Mouse (Mus musculus) lung, embryonic 15.5 days (tissue): Measurements from ENCODE around the gene Adamts1. TPM values are rescaled to one million over a fixed set of nuclear protein-coding genes. Genes with fewer than 3 reads are reported as not detected.

Experiments
- ATAC-seq: fragments of 200-750 bp; cut with Nextera tagmentation; 2 replicates; pipeline ENCODE4 v1.8.0; 2017; ENCODE audit warnings: moderate number of reproducible peaks, borderline replicate concordance; ENCODE audit not compliant: low FRiP score, low TSS enrichment; ENCODE audit errors: extremely low read depth
- H3K27ac ChIP-seq: fragments of 300-500 bp; sonication (generic); 2 replicates; pipeline ENCODE4 v1.5.1; 2015; ENCODE audit warnings: moderate library complexity, mild to moderate bottlenecking, inconsistent platforms
- H3K27me3 ChIP-seq: fragments of 300-500 bp; sonication (generic); 2 replicates; pipeline ENCODE4 v1.6.1; 2015; ENCODE audit warnings: inconsistent platforms
- H3K36me3 ChIP-seq: fragments of 300-500 bp; sonication (generic); 2 replicates; pipeline ENCODE4 v1.6.1; 2015; ENCODE audit warnings: inconsistent platforms
- H3K4me1 ChIP-seq: fragments of 300-500 bp; sonication (generic); 2 replicates; pipeline ENCODE4 v1.6.1; 2015; ENCODE audit warnings: inconsistent platforms
- H3K4me2 ChIP-seq: fragments of 300-500 bp; sonication (generic); 2 replicates; pipeline ENCODE4 v1.6.1; 2015; ENCODE audit warnings: inconsistent platforms, mild to moderate bottlenecking, moderate library complexity
- H3K4me3 ChIP-seq: fragments of 300-500 bp; sonication (generic); 2 replicates; pipeline ENCODE4 v1.5.1; 2015; ENCODE audit warnings: mild to moderate bottlenecking, inconsistent platforms
- H3K9ac ChIP-seq: fragments of 300-500 bp; sonication (generic); 2 replicates; pipeline ENCODE4 v1.6.1; 2015; ENCODE audit warnings: inconsistent platforms
- H3K9me3 ChIP-seq: fragments of 300-500 bp; sonication (generic); 2 replicates; pipeline ENCODE4 v1.6.1; 2016; ENCODE audit warnings: inconsistent platforms
- WGBS: fragments of 180-500 bp; shearing (Covaris S2); methylation state at CpG from one replicate; pipeline ENCODE4 v1.1.7; 2015; 5-methylcytosine and 5-hydroxymethylcytosine counted together
- polyA plus RNA-seq: library from polyadenylated mRNA; unstranded; fragments of >200 nt; fragmentation: Nextera tagmentation; extraction: Ambion mirVana; gene quantifications from 2 replicates; pipeline ENCODE4 v1.2.1, GENCODE M21; 2015

The Adamts1 gene
- polyA plus RNA-seq, 1 experiment from 2014 or later = 59.7 TPM

GRCm38 (mm10) chr16:85762052-85762665 lies 40.8 kb downstream of the Adamts1 start:
- H3K4me2 ChIP-seq = no peak overlapping the region
- 83% methylated on average over 10 of the region's 10 CpGs for WGBS
- no peak for ATAC-seq
- H3K9me3 ChIP-seq = no peaks in the 10 kb centered on the region
- H3K4me1 ChIP-seq = peaks cover 17% of the 10 kb centered on the region; the same call in 1 of the 2 replicates
- no peak overlapping the region for H3K27ac ChIP-seq
- no peak overlapping the region for H3K4me3 ChIP-seq
- no peaks in the 10 kb centered on the region for H3K36me3 ChIP-seq
- no peak overlapping the region for H3K9ac ChIP-seq
- no peaks in the 10 kb centered on the region for H3K27me3 ChIP-seq

- peaks cover 18% of the 10 kb centered on the region; the same call in 1 of the 2 replicates for H3K4me1 ChIP-seq
- no peak overlapping the region for H3K27ac ChIP-seq
- H3K4me2 ChIP-seq = no peak overlapping the region
- WGBS = 63% methylated on average over 7 of the region's 7 CpGs
- no peaks in the 10 kb centered on the region for H3K36me3 ChIP-seq
- no peak for ATAC-seq
- H3K9ac ChIP-seq = no peak overlapping the region
- H3K9me3 ChIP-seq = no peaks in the 10 kb centered on the region
- H3K4me3 ChIP-seq = no peak overlapping the region
- H3K27me3 ChIP-seq = no peaks in the 10 kb centered on the region
Observed at GRCm38 (mm10) chr16:85760961-85761580, 41.8 kb downstream of the Adamts1 start.

GRCm38 (mm10) chr16:85756101-85756819 lies 46.7 kb downstream of the Adamts1 start:
- peak overlapping the region; percentile 16; the same call in 1 of the 2 replicates for H3K4me2 ChIP-seq
- WGBS = 21% methylated on average over 14 of the region's 14 CpGs
- H3K9me3 ChIP-seq = no peaks in the 10 kb centered on the region
- no peaks in the 10 kb centered on the region for H3K36me3 ChIP-seq
- H3K27ac ChIP-seq = peak overlapping the region; percentile 91
- H3K27me3 ChIP-seq = no peaks in the 10 kb centered on the region
- ATAC-seq = peak; percentile 96
- no peak overlapping the region for H3K9ac ChIP-seq
- H3K4me1 ChIP-seq = peaks cover 24% of the 10 kb centered on the region
- H3K4me3 ChIP-seq = 0 out of 2 replicates have a peak overlapping the region, but pooled peaks have one; percentile 14

GRCm38 (mm10) chr16:85749335-85749734 lies 53.6 kb downstream of the Adamts1 start:
- no peak for ATAC-seq
- Histone ChIP-seq H3K9ac (no peak overlapping the region), H3K4me2 (no peak overlapping the region), H3K9me3 (no peaks in the 10 kb centered on the region), H3K4me1 (peaks cover 18% of the 10 kb centered on the region), H3K4me3 (no peak overlapping the region), H3K36me3 (no peaks in the 10 kb centered on the region), H3K27me3 (no peaks in the 10 kb centered on the region), H3K27ac (peak overlapping the region; percentile 66)
- 63% methylated on average over 6 of the region's 6 CpGs for WGBS

- Histone ChIP-seq H3K4me1 (peaks cover 18% of the 10 kb centered on the region), H3K9ac (no peak overlapping the region), H3K4me3 (no peak overlapping the region), H3K9me3 (no peaks in the 10 kb centered on the region), H3K36me3 (no peaks in the 10 kb centered on the region), H3K4me2 (no peak overlapping the region; the same call in 1 of the 2 replicates), H3K27ac (peak overlapping the region; percentile 87), H3K27me3 (no peaks in the 10 kb centered on the region)
- WGBS = 12% methylated on average over 16 of the region's 16 CpGs
- ATAC-seq = peak; percentile 99
Observed at GRCm38 (mm10) chr16:85747589-85748360, 55.1 kb downstream of the Adamts1 start.

GRCm38 (mm10) chr16:85746386-85746785 lies 56.5 kb downstream of the Adamts1 start:
- Histone ChIP-seq H3K36me3 (no peaks in the 10 kb centered on the region), H3K4me3 (no peak overlapping the region), H3K4me1 (peaks cover 18% of the 10 kb centered on the region), H3K27ac (0 out of 2 replicates have a peak overlapping the region, but pooled peaks have one; percentile 15), H3K9ac (no peak overlapping the region), H3K9me3 (no peaks in the 10 kb centered on the region), H3K4me2 (no peak overlapping the region), H3K27me3 (no peaks in the 10 kb centered on the region)
- ATAC-seq = no peak
- 71% methylated on average over 3 of the region's 3 CpGs for WGBS

Other genes starting within 250 kb of the Adamts1 start
- 12.4 and 15.9 TPM in 2 replicates for gene Cyyr1, start 249.7 kb downstream of the Adamts1 start, polyA plus RNA-seq
- gene Adamts5, start 98.7 kb upstream of the Adamts1 start, polyA plus RNA-seq = 3.7 and 4.7 TPM in 2 replicates